Mouse (Mus musculus): ENCODE data around the gene Bcs1l.

DNA sequence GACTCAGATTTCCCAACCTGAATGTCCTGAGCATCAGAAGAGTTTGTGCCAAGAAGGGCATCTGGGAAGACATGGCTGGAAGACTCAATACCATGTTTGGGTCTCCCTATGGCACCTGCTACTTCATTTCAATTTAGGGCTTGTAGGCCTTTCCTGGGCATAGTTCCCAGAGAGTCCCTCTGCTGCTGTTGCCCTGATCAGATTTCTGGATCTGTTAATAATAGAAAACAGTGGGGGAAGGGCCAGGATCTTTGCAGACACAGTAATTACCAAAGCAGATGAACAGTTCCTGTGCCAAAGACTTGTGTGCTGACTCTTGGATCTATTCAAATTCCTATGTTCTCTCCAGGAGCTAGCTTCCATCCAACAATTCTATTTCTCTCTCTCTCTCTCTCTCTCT lies 49.4 kb upstream of the Bcs1l start:
- no peak for TF ChIP-seq CTCF (IDR thresholded peaks at IDR 0.05; ENCODE audit: control insufficient read depth, insufficient read depth, insufficient replicate concordance, low read depth, low read length)
- no peak for TF ChIP-seq POLR2A (IDR thresholded peaks at IDR 0.05; ENCODE audit: control insufficient read depth, low read depth, low read length)
